Mouse (Mus musculus): ENCODE data around the gene Cbl. TPM values are rescaled to one million over a fixed set of nuclear protein-coding genes. Genes with fewer than 3 reads are reported as not detected.
A peak's percentile ranks its signal among the peaks of the same experiment; 100 is the strongest.

Cbl gene
- total RNA-seq (2014; rRNA removed) (2.8 and 4.3 TPM in 2 replicates), polyA plus RNA-seq (2012; rRNA removed) (1.8 and 2.4 TPM in 2 replicates)

- DNase-seq (ENCODE audit: extremely low read depth, low read depth, low spot score) = peak; percentile 79
- Histone ChIP-seq H3K27ac (replicated peaks; ENCODE audit: insufficient read depth, low read depth, low read length) (peak within 1 kb of the TSS; percentile 29), H3K9ac (ENCODE audit: low read depth, low read length) (peak within 1 kb of the TSS; percentile 95), H3K4me1 (ENCODE audit: control insufficient read depth, insufficient read depth, low read length) (no peaks in the 10 kb centered on the region; the same call in 1 of the 2 replicates), H3K27me3 (ENCODE audit: control insufficient read depth, insufficient read depth, low read length) (no peaks in the 10 kb centered on the region), H3K79me2 (ENCODE audit: control insufficient read depth, insufficient read depth, low read length) (peaks cover 24% of the 10 kb centered on the region), H3K36me3 (ENCODE audit: control insufficient read depth, insufficient read depth, low read length) (no peaks in the 10 kb centered on the region), H3K4me3 (ENCODE audit: insufficient read depth, low read depth, low read length) (peak within 1 kb of the TSS; percentile 96)
- TF ChIP-seq CTCF (IDR thresholded peaks at IDR 0.05; ENCODE audit: low read depth, low read length) (peak; percentile 93), POLR2A (IDR thresholded peaks at IDR 0.05; ENCODE audit: extremely low read depth, insufficient read depth, low read length) (0 out of 2 replicates have a peak, but pooled peaks have one; percentile 46)
- WGBS = under 1% methylated on average over 75 of the region's 76 CpGs
Observed at GRCm38 (mm10) chr9:44233802-44234478, at the start of gene Cbl. Cbl (minus strand) TSS chr9:44234049.

GRCm38 (mm10) chr9:44283183-44283582, 49.3 kb upstream of the Cbl start:
- TF ChIP-seq POLR2A (IDR thresholded peaks at IDR 0.05; ENCODE audit: extremely low read depth, insufficient read depth, low read length) (no peak), CTCF (IDR thresholded peaks at IDR 0.05; ENCODE audit: low read depth, low read length) (no peak)
- H3K9ac ChIP-seq (ENCODE audit: low read depth, low read length) = no peak overlapping the region
- H3K36me3 ChIP-seq (ENCODE audit: control insufficient read depth, insufficient read depth, low read length) = no peaks in the 10 kb centered on the region
- H3K4me1 ChIP-seq (ENCODE audit: control insufficient read depth, insufficient read depth, low read length) = 0 out of 2 replicates have a peak, but pooled peaks cover 4% of the 10 kb centered on the region
- no peaks in the 10 kb centered on the region for H3K79me2 ChIP-seq (ENCODE audit: control insufficient read depth, insufficient read depth, low read length)
- no peak overlapping the region for H3K4me3 ChIP-seq (ENCODE audit: insufficient read depth, low read depth, low read length)
- DNase-seq (ENCODE audit: extremely low read depth, low read depth, low spot score) = no peak
- H3K27me3 ChIP-seq (ENCODE audit: control insufficient read depth, insufficient read depth, low read length) = peaks cover 13% of the 10 kb centered on the region
- no peak overlapping the region for H3K27ac ChIP-seq (replicated peaks; ENCODE audit: insufficient read depth, low read depth, low read length)
- 69% methylated on average over 5 of the region's 5 CpGs for WGBS

- no peaks in the 10 kb centered on the region for H3K79me2 ChIP-seq (ENCODE audit: control insufficient read depth, insufficient read depth, low read length)
- no peaks in the 10 kb centered on the region for H3K27me3 ChIP-seq (ENCODE audit: control insufficient read depth, insufficient read depth, low read length)
- no peak for DNase-seq (ENCODE audit: extremely low read depth, low read depth, low spot score)
- H3K9ac ChIP-seq (ENCODE audit: low read depth, low read length) = no peak overlapping the region
- H3K4me3 ChIP-seq (ENCODE audit: insufficient read depth, low read depth, low read length) = no peak overlapping the region
- TF ChIP-seq CTCF (IDR thresholded peaks at IDR 0.05; ENCODE audit: low read depth, low read length) (no peak), POLR2A (IDR thresholded peaks at IDR 0.05; ENCODE audit: extremely low read depth, insufficient read depth, low read length) (no peak)
- H3K36me3 ChIP-seq (ENCODE audit: control insufficient read depth, insufficient read depth, low read length) = no peaks in the 10 kb centered on the region
- H3K4me1 ChIP-seq (ENCODE audit: control insufficient read depth, insufficient read depth, low read length) = peaks cover 8% of the 10 kb centered on the region
- no peak overlapping the region for H3K27ac ChIP-seq (replicated peaks; ENCODE audit: insufficient read depth, low read depth, low read length)
- 91% methylated on average over 4 of the region's 4 CpGs for WGBS
Observed at GRCm38 (mm10) chr9:44269973-44270372, 36.1 kb upstream of the Cbl start.

GRCm38 (mm10) chr9:44269077-44269476, 35.2 kb upstream of the Cbl start:
- WGBS = 84% methylated on average over 3 of the region's 3 CpGs
- TF ChIP-seq CTCF (IDR thresholded peaks at IDR 0.05; ENCODE audit: low read depth, low read length) (peak; percentile 53), POLR2A (IDR thresholded peaks at IDR 0.05; ENCODE audit: extremely low read depth, insufficient read depth, low read length) (no peak)
- DNase-seq (ENCODE audit: extremely low read depth, low read depth, low spot score) = peak; percentile 28
- Histone ChIP-seq H3K4me3 (ENCODE audit: insufficient read depth, low read depth, low read length) (no peak overlapping the region), H3K4me1 (ENCODE audit: control insufficient read depth, insufficient read depth, low read length) (peaks cover 8% of the 10 kb centered on the region), H3K36me3 (ENCODE audit: control insufficient read depth, insufficient read depth, low read length) (no peaks in the 10 kb centered on the region), H3K27me3 (ENCODE audit: control insufficient read depth, insufficient read depth, low read length) (no peaks in the 10 kb centered on the region), H3K79me2 (ENCODE audit: control insufficient read depth, insufficient read depth, low read length) (no peaks in the 10 kb centered on the region), H3K27ac (replicated peaks; ENCODE audit: insufficient read depth, low read depth, low read length) (no peak overlapping the region), H3K9ac (ENCODE audit: low read depth, low read length) (no peak overlapping the region)

GRCm38 (mm10) chr9:44268432-44268831, 34.6 kb upstream of the Cbl start, which contains the start of gene Nlrx1:
Nlrx1 (minus strand) TSS chr9:44268599.
- H3K4me1 ChIP-seq (ENCODE audit: control insufficient read depth, insufficient read depth, low read length) = peaks cover 8% of the 10 kb centered on the region
- H3K27me3 ChIP-seq (ENCODE audit: control insufficient read depth, insufficient read depth, low read length) = no peaks in the 10 kb centered on the region
- H3K79me2 ChIP-seq (ENCODE audit: control insufficient read depth, insufficient read depth, low read length) = no peaks in the 10 kb centered on the region
- peak within 1 kb of the TSS; percentile 63 for H3K4me3 ChIP-seq (ENCODE audit: insufficient read depth, low read depth, low read length)
- DNase-seq (ENCODE audit: extremely low read depth, low read depth, low spot score) = no peak
- H3K27ac ChIP-seq (replicated peaks; ENCODE audit: insufficient read depth, low read depth, low read length) = peak within 1 kb of the TSS; percentile 58
- H3K9ac ChIP-seq (ENCODE audit: low read depth, low read length) = peak within 1 kb of the TSS; percentile 92
- no peaks in the 10 kb centered on the region for H3K36me3 ChIP-seq (ENCODE audit: control insufficient read depth, insufficient read depth, low read length)
- whole genome bisulfite sequencing = 76% methylated on average over 6 of the region's 6 CpGs
- TF ChIP-seq POLR2A (IDR thresholded peaks at IDR 0.05; ENCODE audit: extremely low read depth, insufficient read depth, low read length) (no peak), CTCF (IDR thresholded peaks at IDR 0.05; ENCODE audit: low read depth, low read length) (no peak)

GRCm38 (mm10) chr9:44268027-44268360, 34.1 kb upstream of the Cbl start:
- Histone ChIP-seq H3K27ac (replicated peaks; ENCODE audit: insufficient read depth, low read depth, low read length) (peak overlapping the region; percentile 58), H3K4me1 (ENCODE audit: control insufficient read depth, insufficient read depth, low read length) (peaks cover 8% of the 10 kb centered on the region), H3K9ac (ENCODE audit: low read depth, low read length) (peak overlapping the region; percentile 92), H3K79me2 (ENCODE audit: control insufficient read depth, insufficient read depth, low read length) (no peaks in the 10 kb centered on the region), H3K36me3 (ENCODE audit: control insufficient read depth, insufficient read depth, low read length) (no peaks in the 10 kb centered on the region), H3K4me3 (ENCODE audit: insufficient read depth, low read depth, low read length) (peak overlapping the region; percentile 63), H3K27me3 (ENCODE audit: control insufficient read depth, insufficient read depth, low read length) (no peaks in the 10 kb centered on the region)
- WGBS = 6% methylated on average over 28 of the region's 28 CpGs
- DNase-seq (ENCODE audit: extremely low read depth, low read depth, low spot score) = peak; percentile 79
- TF ChIP-seq POLR2A (IDR thresholded peaks at IDR 0.05; ENCODE audit: extremely low read depth, insufficient read depth, low read length) (peak; percentile 57; the same call in 1 of the 2 replicates), CTCF (IDR thresholded peaks at IDR 0.05; ENCODE audit: low read depth, low read length) (peak; percentile 84)

Measured in liver, adult 2 months (tissue).